Mouse (Mus musculus) heart, embryonic 11.5 days (tissue): ENCODE measurements around the gene Bglap3. TPM values are rescaled to one million over a fixed set of nuclear protein-coding genes. Genes with fewer than 3 reads are reported as not detected.
A peak's percentile ranks its signal among the peaks of the same experiment; 100 is the strongest.

Experiments
- ATAC-seq: fragments of 200-750 bp; cut with Nextera tagmentation; replicated peaks from 2 replicates; pipeline ENCODE4 v1.8.0; 2017; ENCODE audit warnings: moderate library complexity; ENCODE audit not compliant: insufficient number of reproducible peaks, low FRiP score, low TSS enrichment
- H3K27ac ChIP-seq: fragments of 300-500 bp; sonication (generic); 2 replicates; pipeline ENCODE4 v1.5.1; 2014; ENCODE audit warnings: mild to moderate bottlenecking, low read depth, low read length
- H3K27me3 ChIP-seq: fragments of 300-500 bp; sonication (generic); 2 replicates; pipeline ENCODE4 v1.6.1; 2014; ENCODE audit warnings: mild to moderate bottlenecking, low read length, mixed read lengths; ENCODE audit not compliant: control insufficient read depth, insufficient read depth
- H3K36me3 ChIP-seq: fragments of 300-500 bp; sonication (generic); 2 replicates; pipeline ENCODE4 v1.6.1; 2014; ENCODE audit warnings: mild to moderate bottlenecking, low read length, moderate library complexity, mixed read lengths; ENCODE audit not compliant: control insufficient read depth, insufficient read depth
- H3K4me1 ChIP-seq: fragments of 300-500 bp; sonication (generic); 2 replicates; pipeline ENCODE4 v1.6.1; 2014; ENCODE audit warnings: low read length; ENCODE audit not compliant: control insufficient read depth, insufficient read depth
- H3K4me2 ChIP-seq: fragments of 300-500 bp; sonication (generic); 2 replicates; pipeline ENCODE4 v1.6.1; 2014; ENCODE audit warnings: mild to moderate bottlenecking, moderate library complexity
- H3K4me3 ChIP-seq: fragments of 300-500 bp; sonication (generic); 2 replicates; pipeline ENCODE4 v1.5.1; 2014; ENCODE audit warnings: low read depth, low read length
- H3K9ac ChIP-seq: fragments of 300-500 bp; sonication (generic); 2 replicates; pipeline ENCODE4 v1.6.1; 2014; ENCODE audit warnings: mild to moderate bottlenecking, low read depth, low read length, moderate library complexity
- H3K9me3 ChIP-seq: fragments of 300-500 bp; sonication (generic); replicated peaks from 2 replicates; pipeline ENCODE4 v1.6.1; 2016; ENCODE audit warnings: low read length; ENCODE audit not compliant: control insufficient read depth
- WGBS: fragments of 180-500 bp; shearing (Covaris S2); extraction: QIAGEN DNeasy Blood & Tissue Kit; methylation state at CpG from one replicate; pipeline ENCODE4 v1.1.7; 2014; ENCODE audit not compliant: insufficient replicate concordance; 5-methylcytosine and 5-hydroxymethylcytosine counted together
- polyA plus RNA-seq: library from polyadenylated mRNA; unstranded; fragments of >200 nt; fragmentation: Nextera tagmentation; extraction: Ambion mirVana; gene quantifications from 2 replicates; pipeline ENCODE4 v1.2.1, GENCODE M21; 2014

Bglap3 gene
- polyA plus RNA-seq, 1 experiment from 2014 or later: not detected

- Histone ChIP-seq H3K27me3 (no peaks in the 10 kb centered on the region), H3K4me3 (peak overlapping the region; percentile 89), H3K9me3 (no peaks in the 10 kb centered on the region), H3K27ac (peak overlapping the region; percentile 94), H3K4me2 (peak overlapping the region; percentile 82), H3K9ac (peak overlapping the region; percentile 97), H3K4me1 (peaks cover 14% of the 10 kb centered on the region), H3K36me3 (no peaks in the 10 kb centered on the region)
- 0 out of 2 replicates have a peak, but pooled peaks have one; percentile 44 for ATAC-seq
- under 1% methylated on average over 27 of the region's 27 CpGs for WGBS
Measured at GRCm38 (mm10) chr3:88335436-88336053, 37.0 kb downstream of the Bglap3 start.

GRCm38 (mm10) chr3:88334902-88335435, 37.6 kb downstream of the Bglap3 start:
- Histone ChIP-seq H3K4me2 (peak overlapping the region; percentile 82), H3K4me1 (peaks cover 14% of the 10 kb centered on the region), H3K27me3 (no peaks in the 10 kb centered on the region), H3K36me3 (no peaks in the 10 kb centered on the region), H3K9ac (peak overlapping the region; percentile 97), H3K4me3 (peak overlapping the region; percentile 89), H3K27ac (peak overlapping the region; percentile 94), H3K9me3 (no peaks in the 10 kb centered on the region)
- no peak for ATAC-seq
- 33% methylated on average over 3 of the region's 3 CpGs for WGBS

GRCm38 (mm10) chr3:88334029-88334658, 38.4 kb downstream of the Bglap3 start:
- peak overlapping the region; percentile 82 for H3K4me2 ChIP-seq
- H3K27ac ChIP-seq: no peak overlapping the region
- H3K9ac ChIP-seq: no peak overlapping the region; the same call in 1 of the 2 replicates
- 32% methylated on average over 12 of the region's 12 CpGs for WGBS
- H3K9me3 ChIP-seq: no peaks in the 10 kb centered on the region
- no peak overlapping the region for H3K4me3 ChIP-seq
- peaks cover 14% of the 10 kb centered on the region for H3K4me1 ChIP-seq
- no peaks in the 10 kb centered on the region for H3K27me3 ChIP-seq
- no peak for ATAC-seq
- H3K36me3 ChIP-seq: peaks cover 3% of the 10 kb centered on the region

- WGBS: 25% methylated on average over 2 of the region's 2 CpGs
- no peak overlapping the region for H3K9ac ChIP-seq
- no peaks in the 10 kb centered on the region for H3K9me3 ChIP-seq
- H3K4me1 ChIP-seq: peaks cover 6% of the 10 kb centered on the region
- no peaks in the 10 kb centered on the region for H3K27me3 ChIP-seq
- H3K36me3 ChIP-seq: peaks cover 5% of the 10 kb centered on the region
- no peak overlapping the region for H3K4me2 ChIP-seq
- H3K4me3 ChIP-seq: no peak overlapping the region
- ATAC-seq: no peak
- H3K27ac ChIP-seq: no peak overlapping the region
Measured at GRCm38 (mm10) chr3:88331282-88331681, 41.3 kb downstream of the Bglap3 start.

GRCm38 (mm10) chr3:88328956-88329355, 43.6 kb downstream of the Bglap3 start:
- H3K36me3 ChIP-seq: peaks cover 5% of the 10 kb centered on the region
- 78% methylated on average over 5 of the region's 5 CpGs for WGBS
- peaks cover 5% of the 10 kb centered on the region for H3K4me1 ChIP-seq
- H3K27me3 ChIP-seq: no peaks in the 10 kb centered on the region
- no peak overlapping the region for H3K9ac ChIP-seq
- H3K27ac ChIP-seq: no peak overlapping the region
- ATAC-seq: no peak
- no peaks in the 10 kb centered on the region for H3K9me3 ChIP-seq
- H3K4me2 ChIP-seq: no peak overlapping the region
- no peak overlapping the region for H3K4me3 ChIP-seq

GRCm38 (mm10) chr3:88324951-88325405, 47.6 kb downstream of the Bglap3 start, which contains the start of gene Glmp:
TSS of gene Glmp (plus strand) at chr3:88325023.
- H3K27me3 ChIP-seq: no peaks in the 10 kb centered on the region
- 2% methylated on average over 10 of the region's 10 CpGs for WGBS
- H3K4me1 ChIP-seq: peaks cover 5% of the 10 kb centered on the region
- peak within 1 kb of the TSS; percentile 95 for H3K4me2 ChIP-seq
- ATAC-seq: peak; percentile 66; the same call in 1 of the 2 replicates
- H3K9me3 ChIP-seq: no peaks in the 10 kb centered on the region
- peak within 1 kb of the TSS; percentile 88 for H3K4me3 ChIP-seq
- H3K36me3 ChIP-seq: peaks cover 25% of the 10 kb centered on the region
- no peak within 1 kb of the TSS for H3K27ac ChIP-seq
- peak within 1 kb of the TSS; percentile 88 for H3K9ac ChIP-seq

Other genes starting within 250 kb of the Bglap3 start
- 39.8 and 45.1 TPM in 2 replicates for gene Mef2d, start 230.4 kb downstream of the Bglap3 start, polyA plus RNA-seq
- gene Rhbg, start 118.0 kb downstream of the Bglap3 start, polyA plus RNA-seq: 0.10 TPM in 1 of 2 replicates, not detected in the other
- gene Gm38392, start 85.5 kb downstream of the Bglap3 start, polyA plus RNA-seq: 0.31 TPM in 1 of 2 replicates, not detected in the other
- gene Tsacc, start 75.7 kb downstream of the Bglap3 start, polyA plus RNA-seq: 12.8 and 14.9 TPM in 2 replicates
- 491 and 516 TPM in 2 replicates for gene Cct3, start 75.6 kb downstream of the Bglap3 start, polyA plus RNA-seq
- gene Glmp, start 47.7 kb downstream of the Bglap3 start, polyA plus RNA-seq: 106 and 118 TPM in 2 replicates
- 1.3 TPM in 2 replicates for gene Tmem79, start 36.6 kb downstream of the Bglap3 start, polyA plus RNA-seq
- 35.2 and 37.8 TPM in 2 replicates for gene Smg5, start 36.5 kb downstream of the Bglap3 start, polyA plus RNA-seq
- gene Paqr6, start 8.2 kb downstream of the Bglap3 start, polyA plus RNA-seq: 2.7 and 3.0 TPM in 2 replicates
- gene Bglap2, start 6.0 kb upstream of the Bglap3 start, polyA plus RNA-seq: not detected in 2 replicates
- gene Bglap, start 11.7 kb upstream of the Bglap3 start, polyA plus RNA-seq: not detected in 2 replicates
- 115 and 118 TPM in 2 replicates for gene Pmf1, start 37.6 kb upstream of the Bglap3 start, polyA plus RNA-seq
- gene Slc25a44, start 52.4 kb upstream of the Bglap3 start, polyA plus RNA-seq: 14.8 and 15.6 TPM in 2 replicates
- 0.80 and 0.92 TPM in 2 replicates for gene Sema4a, start 88.4 kb upstream of the Bglap3 start, polyA plus RNA-seq
- 78.2 and 82.0 TPM in 2 replicates for gene Lmna, start 137.2 kb upstream of the Bglap3 start, polyA plus RNA-seq
- gene Mex3a, start 159.7 kb upstream of the Bglap3 start, polyA plus RNA-seq: 16.5 and 16.9 TPM in 2 replicates
- gene Rab25, start 175.6 kb upstream of the Bglap3 start, polyA plus RNA-seq: 0.21 TPM in 1 of 2 replicates, not detected in the other
- gene Lamtor2, start 180.3 kb upstream of the Bglap3 start, polyA plus RNA-seq: 86.9 and 110 TPM in 2 replicates
- 48.8 and 49.5 TPM in 2 replicates for gene Ubqln4, start 181.0 kb upstream of the Bglap3 start, polyA plus RNA-seq
- gene Ssr2, start 203.1 kb upstream of the Bglap3 start, polyA plus RNA-seq: 206 and 229 TPM in 2 replicates
- gene Arhgef2, start 233.2 kb upstream of the Bglap3 start, polyA plus RNA-seq: 91.4 and 102 TPM in 2 replicates